Mouse (Mus musculus): ENCODE results near the gene Gpat2. TPM values are rescaled to one million over a fixed set of nuclear protein-coding genes. Genes with fewer than 3 reads are reported as not detected.

The Gpat2 gene
- total RNA-seq, 4 experiments from 2014 or later: 0.13 to 0.27 TPM; not detected in 2

Other genes starting within 250 kb of the Gpat2 start
- gene 1810024B03Rik, start 216.9 kb upstream of the Gpat2 start, total RNA-seq (2022): 1 to 10 TPM in 1 of 4 experiments, under 1 TPM in 3; 0.76 to 1.2 (median 0.88) TPM
- 100 to 1,000 TPM in 1 of 4 experiments, 10 to 100 TPM in 3; 91.8 to 100 (median 96.5) TPM for gene Snrnp200, start 216.8 kb upstream of the Gpat2 start, total RNA-seq (2022)
- 10 to 100 TPM; 73.1 to 81.0 (median 77.0) TPM for gene Ciao1, start 177.4 kb upstream of the Gpat2 start, total RNA-seq (2022)
- gene Tmem127, start 177.3 kb upstream of the Gpat2 start, total RNA-seq (2022): 10 to 100 TPM; 69.4 to 75.6 (median 72.4) TPM
- gene Stard7, start 155.0 kb upstream of the Gpat2 start, total RNA-seq (2022): 100 to 1,000 TPM; 100 to 119 (median 107) TPM
- 1 to 10 TPM in 3 of 4 experiments, under 1 TPM in 1; 0.99 to 1.6 (median 1.2) TPM for gene Dusp2, start 89.0 kb upstream of the Gpat2 start, total RNA-seq (2022)
- not detected for gene Astl, start 86.6 kb upstream of the Gpat2 start, total RNA-seq (2022)
- under 1 TPM in 3 of 4 experiments, not detected in 1; 0.09 to 0.41 (median 0.12) TPM for gene Adra2b, start 62.0 kb upstream of the Gpat2 start, total RNA-seq (2022)
- 10 to 100 TPM; 17.9 to 21.1 (median 19.8) TPM for gene Fahd2a, start 19.4 kb downstream of the Gpat2 start, total RNA-seq (2022)
- gene Kcnip3, start 96.9 kb downstream of the Gpat2 start, total RNA-seq (2022): 10 to 100 TPM; 74.3 to 80.1 (median 78.6) TPM
- gene Prom2, start 116.3 kb downstream of the Gpat2 start, total RNA-seq (2022): under 1 TPM in 3 of 4 experiments, not detected in 1; 0.09 to 0.39 (median 0.18) TPM
- gene Zfp661, start 161.9 kb downstream of the Gpat2 start, total RNA-seq (2022): 1 to 10 TPM; 7.1 to 8.6 (median 7.8) TPM
- 100 to 1,000 TPM in 2 of 4 experiments, 10 to 100 TPM in 2; 88.6 to 107 (median 96.5) TPM for gene Mrps5, start 162.0 kb downstream of the Gpat2 start, total RNA-seq (2022)
- 100 to 1,000 TPM in 1 of 4 experiments, 10 to 100 TPM in 3; 85.6 to 103 (median 87.1) TPM for gene Mal, start 231.5 kb downstream of the Gpat2 start, total RNA-seq (2022)

Measured in layer of hippocampus, adult 8-10 months (tissue).